Comparison of ENCODE assay signal across 28 mouse cellular contexts in genomic region chr3:21774172-21774842, GRCm38 (mm10).
DNase-seq lines count a peak whose midpoint lies in the region; ATAC-seq and TF ChIP-seq lines count a peak whose summit lies in the region.
"Had no signal": no experiment of that assay in that cellular context is flagged by ENCODE, and none has a peak within 500 bp of the region (broad histone marks: within the 10 kb centered on the region; RNA-seq: fewer than 3 reads in every experiment).

No protein-coding gene starts in this region.

- H3K27ac ChIP-seq in liver, embryonic 14.5 days: peak overlapping the region; percentile 22; the same call in 1 of the 2 replicates
- H3K27ac ChIP-seq: forebrain, embryonic 13.5 days; heart, adult 2 months; hindbrain, embryonic 13.5 days; neural tube, embryonic 15.5 days had no signal

- peaks cover 9 to 13% of the 10 kb centered on the region in 2 experiments; a peak in 3 of 4 replicates for H3K4me1 ChIP-seq in liver, embryonic 14.5 days (replicated peaks; ENCODE audit: control insufficient read depth in 2 of 2, insufficient read depth in 2 of 2, low read length in 1 of 2)
- H3K4me1 ChIP-seq: megakaryocyte, embryonic 14.5 days; neural tube, embryonic 15.5 days had no signal

- peak overlapping the region; percentile 38 for H3K4me2 ChIP-seq in liver, embryonic 14.5 days (ENCODE audit: low read depth)
- H3K4me2 ChIP-seq: forebrain, embryonic 13.5 days; heart, embryonic 12.5 days; hindbrain, embryonic 13.5 days; neural tube, embryonic 15.5 days had no signal

- TF ChIP-seq CTCF in liver, embryonic 14.5 days (IDR thresholded peaks at IDR 0.05; ENCODE audit: low read depth): no peak

- peak; percentile 92 for ATAC-seq in erythroid progenitor cell, adult 5-6 weeks (replicated peaks; ENCODE audit: low FRiP score, poor library complexity, severe bottlenecking)
- peak; percentile 93 for ATAC-seq in liver, embryonic 14.5 days (ENCODE audit: insufficient read depth)
- ATAC-seq in megakaryocyte-erythroid progenitor cell, adult 5-6 weeks (replicated peaks; ENCODE audit: low FRiP score, low TSS enrichment, poor library complexity, severe bottlenecking): peak; percentile 99
- ATAC-seq: forebrain, embryonic 13.5 days; intestine, postnatal 0 days; Patski had no signal

- WGBS in liver, embryonic 14.5 days (ENCODE audit: insufficient replicate concordance): 33% methylated on average over 4 of the region's 4 CpGs

- DNase-seq in c-Kit-negative CD71-positive TER-119-positive erythroid progenitor cells, embryonic 14.5 days (ENCODE audit: low read depth, low spot score): peak; percentile 16
- peak; percentile 33 to 44 (median 37) for DNase-seq in liver, embryonic 14.5 days (ENCODE audit: low read depth in 3 of 3, low spot score in 3 of 3)
- no peak for DNase-seq in urinary bladder, postnatal 25 days (ENCODE audit: low spot score)
- DNase-seq in frontal cortex, adult 2 months (ENCODE audit: extremely low spot score in 1 of 2, low spot score in 1 of 2): no peak
- no peak for DNase-seq in retina, postnatal 1 day
- DNase-seq: adrenal gland, postnatal 25 days; cerebellum, adult 11 months; cerebellum, adult 9-10 months; heart, adult 2 months; heart, postnatal 4 days; kidney, adult 9 months; kidney, postnatal 10 days; layer of hippocampus, adult 9-11 months; lung, postnatal 36 days; midbrain, embryonic 14.5 days; right cerebral cortex, adult 18-20 months; spleen, adult 18-20 months; thymus, postnatal 14 days had no signal

- no peaks in the 10 kb centered on the region for H3K36me3 ChIP-seq in liver, embryonic 14.5 days (replicated peaks; ENCODE audit: control insufficient read depth, insufficient read depth, low read depth)
- H3K36me3 ChIP-seq: G1E; heart, embryonic 12.5 days; hindbrain, embryonic 13.5 days; neural tube, embryonic 15.5 days had no signal

- no peaks in the 10 kb centered on the region for H3K9me3 ChIP-seq in liver, embryonic 14.5 days (ENCODE audit: control insufficient read depth, low read length)
- H3K9me3 ChIP-seq: forebrain, embryonic 13.5 days; G1E; heart, embryonic 12.5 days; hindbrain, embryonic 13.5 days; megakaryocyte, embryonic 14.5 days; neural tube, embryonic 15.5 days had no signal

- H3K9ac ChIP-seq in liver, embryonic 14.5 days (replicated peaks): no peak overlapping the region
- H3K9ac ChIP-seq: forebrain, embryonic 13.5 days; heart, embryonic 12.5 days; hindbrain, embryonic 13.5 days; neural tube, embryonic 15.5 days had no signal

- H3K27me3 ChIP-seq in liver, embryonic 14.5 days (ENCODE audit: control insufficient read depth, insufficient read depth, low read length): no peaks in the 10 kb centered on the region
- H3K27me3 ChIP-seq: forebrain, embryonic 13.5 days; heart, embryonic 12.5 days; hindbrain, embryonic 13.5 days; neural tube, embryonic 15.5 days had no signal

- H3K4me3 ChIP-seq in liver, embryonic 14.5 days (ENCODE audit: insufficient read depth in 1 of 2, low read depth in 2 of 2, low read length in 2 of 2): no peak overlapping the region
- H3K4me3 ChIP-seq: forebrain, embryonic 13.5 days; heart, adult 2 months; heart, embryonic 12.5 days; hindbrain, embryonic 13.5 days; megakaryocyte, embryonic 14.5 days; neural tube, embryonic 15.5 days had no signal

- peak; percentile 78 for TF ChIP-seq EP300 in liver, embryonic 14.5 days (IDR thresholded peaks at IDR 0.05; ENCODE audit: low read depth)

Comparison
In these comparisons a context has a peak if more than half of its experiments do, and no peak if none do; other contexts are left out.
1. DNase-seq: peak in c-Kit-negative CD71-positive TER-119-positive erythroid progenitor cells, embryonic 14.5 days (single experiment) and liver, embryonic 14.5 days (3 of 3); none in urinary bladder, postnatal 25 days (single experiment), frontal cortex, adult 2 months (0 of 2) and retina, postnatal 1 day (single experiment).
2. Peak in every context shown above with its lines, with median percentiles within 50 percentile points of each other: ATAC-seq.